Mouse (Mus musculus) stomach, embryonic 15.5 days (tissue): ENCODE results near the gene Scml4. TPM values are rescaled to one million over a fixed set of nuclear protein-coding genes. Genes with fewer than 3 reads are reported as not detected.

Experiments used
- ATAC-seq: fragments of 200-750 bp; cut with Nextera tagmentation; 2 replicates; pipeline ENCODE4 v1.8.0; 2017; ENCODE audit warnings: low read depth, moderate number of reproducible peaks, moderate TSS enrichment; ENCODE audit not compliant: insufficient read depth, low FRiP score
- H3K27ac ChIP-seq: fragments of 300-500 bp; sonication (generic); 2 replicates; pipeline ENCODE4 v1.5.1; 2015; ENCODE audit warnings: mild to moderate bottlenecking, inconsistent platforms
- H3K27me3 ChIP-seq: fragments of 300-500 bp; sonication (generic); replicated peaks from 2 replicates; pipeline ENCODE4 v1.6.1; 2015; ENCODE audit warnings: inconsistent platforms
- H3K36me3 ChIP-seq: fragments of 300-500 bp; sonication (generic); 2 replicates; pipeline ENCODE4 v1.6.1; 2015; ENCODE audit warnings: inconsistent platforms
- H3K4me1 ChIP-seq: fragments of 300-500 bp; sonication (generic); 2 replicates; pipeline ENCODE4 v1.6.1; 2015; ENCODE audit warnings: inconsistent platforms
- H3K4me2 ChIP-seq: fragments of 300-500 bp; sonication (generic); 2 replicates; pipeline ENCODE4 v1.6.1; 2015; ENCODE audit warnings: mild to moderate bottlenecking, inconsistent platforms
- H3K4me3 ChIP-seq: fragments of 300-500 bp; sonication (generic); replicated peaks from 2 replicates; pipeline ENCODE4 v1.5.1; 2015; ENCODE audit warnings: inconsistent platforms
- H3K9ac ChIP-seq: fragments of 300-500 bp; sonication (generic); 2 replicates; pipeline ENCODE4 v1.6.1; 2015; ENCODE audit warnings: inconsistent platforms
- H3K9me3 ChIP-seq: fragments of 300-500 bp; sonication (generic); 2 replicates; pipeline ENCODE4 v1.6.1; 2016; ENCODE audit warnings: inconsistent platforms
- WGBS: fragments of 180-500 bp; shearing (Covaris S2); methylation state at CpG from one replicate; pipeline ENCODE4 v1.1.7; 2015; 5-methylcytosine and 5-hydroxymethylcytosine counted together
- polyA plus RNA-seq: library from polyadenylated mRNA; unstranded; fragments of >200 nt; fragmentation: Nextera tagmentation; extraction: Ambion mirVana; gene quantifications from 2 replicates; pipeline ENCODE4 v1.2.1, GENCODE M21; 2015

Scml4 gene
- polyA plus RNA-seq, 1 experiment from 2014 or later, result 11.6 TPM

DNA sequence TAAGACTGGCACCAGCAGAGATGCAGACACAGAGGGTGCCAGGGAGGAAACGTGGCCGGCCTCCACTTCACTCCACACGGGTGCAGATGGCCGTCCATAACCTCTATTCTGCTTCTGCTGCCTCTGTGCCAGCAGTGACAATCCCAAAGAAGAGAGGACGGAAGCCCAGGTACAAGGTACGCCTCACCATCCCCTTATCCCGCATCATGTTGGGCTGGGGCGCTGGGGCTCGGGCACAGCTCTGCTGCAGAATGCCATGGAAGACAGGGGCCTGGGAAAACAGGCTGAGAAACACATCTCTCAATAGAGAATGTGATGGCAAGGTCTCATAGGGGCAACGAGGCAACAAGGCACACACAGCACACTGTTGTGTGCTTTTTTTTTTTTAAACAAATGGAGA is 51.9 kb downstream of the Scml4 start:
- no peaks in the 10 kb centered on the region for H3K9me3 ChIP-seq
- no peak overlapping the region for H3K4me3 ChIP-seq
- H3K36me3 ChIP-seq, result no peaks in the 10 kb centered on the region
- no peak overlapping the region for H3K4me2 ChIP-seq
- H3K4me1 ChIP-seq, result 0 out of 2 replicates have a peak, but pooled peaks cover 4% of the 10 kb centered on the region
- H3K27ac ChIP-seq, result no peak overlapping the region
- 87% methylated on average over 10 of the region's 10 CpGs for WGBS
- no peak for ATAC-seq
- no peak overlapping the region for H3K9ac ChIP-seq
- no peaks in the 10 kb centered on the region for H3K27me3 ChIP-seq

DNA sequence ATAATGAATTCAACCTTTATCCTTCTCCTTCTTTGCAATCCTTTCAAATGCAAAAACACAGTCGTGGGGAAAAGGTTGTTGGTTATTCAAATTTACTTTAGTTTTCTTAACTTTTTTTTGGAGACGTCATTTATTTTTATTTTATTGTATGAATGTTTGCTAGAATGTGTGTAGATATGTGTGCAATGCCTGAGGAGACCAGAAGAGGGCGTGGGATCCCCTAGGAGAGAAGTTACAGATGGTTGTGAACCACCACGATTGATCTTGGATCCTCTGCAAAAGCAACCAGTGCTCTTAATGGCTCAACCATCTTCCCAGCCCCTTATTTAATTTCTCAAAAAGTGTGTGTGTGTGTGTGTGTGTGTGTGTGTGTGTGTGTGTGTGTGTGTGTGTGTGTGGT is 53.0 kb downstream of the Scml4 start:
- H3K9me3 ChIP-seq, result no peaks in the 10 kb centered on the region
- H3K9ac ChIP-seq, result no peak overlapping the region
- H3K36me3 ChIP-seq, result no peaks in the 10 kb centered on the region
- H3K4me3 ChIP-seq, result no peak overlapping the region
- H3K4me2 ChIP-seq, result no peak overlapping the region
- H3K27ac ChIP-seq, result no peak overlapping the region
- WGBS, result 44% methylated on average over 4 of the region's 4 CpGs
- H3K4me1 ChIP-seq, result 0 out of 2 replicates have a peak, but pooled peaks cover 4% of the 10 kb centered on the region
- ATAC-seq, result no peak
- no peaks in the 10 kb centered on the region for H3K27me3 ChIP-seq

DNA sequence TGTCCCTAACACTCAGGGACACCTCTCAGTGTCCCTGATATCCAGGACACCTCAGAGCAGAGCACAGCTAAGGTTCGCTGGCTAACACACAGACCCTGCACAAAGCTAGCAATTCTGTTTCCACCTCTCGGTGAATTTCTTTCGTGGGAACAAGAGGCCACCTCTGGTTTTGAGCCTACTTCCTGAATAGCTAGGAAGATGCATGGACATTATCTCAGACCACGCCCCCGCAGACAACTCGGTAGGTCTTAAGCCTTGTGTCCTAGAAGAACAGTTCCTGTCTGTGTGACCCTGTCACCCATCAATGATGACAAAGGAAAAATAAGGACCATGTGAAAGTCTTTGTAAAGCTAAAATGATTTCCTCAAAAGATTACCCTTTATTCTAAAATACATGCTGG is 54.0 kb downstream of the Scml4 start:
- H3K4me2 ChIP-seq, result no peak overlapping the region
- WGBS, result 50% methylated on average over 6 of the region's 6 CpGs
- H3K27ac ChIP-seq, result no peak overlapping the region
- H3K27me3 ChIP-seq, result no peaks in the 10 kb centered on the region
- H3K4me1 ChIP-seq, result 0 out of 2 replicates have a peak, but pooled peaks cover 4% of the 10 kb centered on the region
- H3K36me3 ChIP-seq, result no peaks in the 10 kb centered on the region
- no peak overlapping the region for H3K9ac ChIP-seq
- no peak for ATAC-seq
- H3K4me3 ChIP-seq, result no peak overlapping the region
- no peaks in the 10 kb centered on the region for H3K9me3 ChIP-seq

DNA sequence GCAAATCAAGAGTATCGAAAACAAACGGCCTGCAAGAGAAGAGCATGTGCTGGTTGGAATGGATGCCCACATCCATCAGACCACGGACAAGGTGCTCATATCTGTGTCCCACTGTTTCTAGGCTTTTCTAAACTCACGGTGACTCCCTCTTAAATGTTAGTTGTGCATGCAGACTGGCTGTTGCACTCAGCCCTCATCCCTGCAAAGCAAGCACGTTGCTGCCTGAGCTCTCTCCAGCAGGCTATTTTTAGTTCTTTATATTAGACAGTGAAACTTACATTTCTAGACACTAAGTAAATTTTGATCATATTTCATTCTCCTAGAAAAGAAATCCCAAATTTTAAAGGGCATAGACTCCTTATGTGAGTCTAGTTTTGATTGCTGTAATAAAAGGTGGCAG is 57.2 kb downstream of the Scml4 start:
- no peaks in the 10 kb centered on the region for H3K9me3 ChIP-seq
- 0 out of 2 replicates have a peak, but pooled peaks cover 4% of the 10 kb centered on the region for H3K4me1 ChIP-seq
- H3K27ac ChIP-seq, result no peak overlapping the region
- 64% methylated on average over 5 of the region's 5 CpGs for WGBS
- no peak overlapping the region for H3K9ac ChIP-seq
- no peaks in the 10 kb centered on the region for H3K36me3 ChIP-seq
- no peaks in the 10 kb centered on the region for H3K27me3 ChIP-seq
- no peak for ATAC-seq
- H3K4me3 ChIP-seq, result no peak overlapping the region
- no peak overlapping the region for H3K4me2 ChIP-seq

DNA sequence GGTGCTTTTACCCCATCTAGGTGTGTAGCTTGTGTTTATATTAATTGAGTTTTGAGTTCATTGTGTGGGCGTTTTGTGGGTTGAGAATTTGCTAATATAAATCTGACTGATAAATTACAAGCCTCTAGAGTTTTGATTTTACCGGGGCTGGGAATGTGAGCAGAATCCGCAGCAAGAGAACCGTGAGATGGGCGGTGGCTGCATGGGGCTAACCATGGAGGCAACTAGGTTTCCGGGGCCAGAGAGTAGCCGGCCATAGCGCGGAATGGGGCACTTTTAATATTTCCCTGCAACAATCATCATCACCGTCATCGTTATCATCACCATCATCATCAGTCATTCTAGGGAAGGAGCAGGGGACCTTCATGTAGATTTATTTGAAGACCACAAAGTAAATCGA is 59.6 kb downstream of the Scml4 start:
- WGBS, result 88% methylated on average over 12 of the region's 12 CpGs
- no peaks in the 10 kb centered on the region for H3K36me3 ChIP-seq
- no peak for ATAC-seq
- H3K9ac ChIP-seq, result no peak overlapping the region
- no peaks in the 10 kb centered on the region for H3K27me3 ChIP-seq
- no peak overlapping the region for H3K4me2 ChIP-seq
- H3K4me1 ChIP-seq, result no peaks in the 10 kb centered on the region
- no peaks in the 10 kb centered on the region for H3K9me3 ChIP-seq
- no peak overlapping the region for H3K27ac ChIP-seq
- no peak overlapping the region for H3K4me3 ChIP-seq

DNA sequence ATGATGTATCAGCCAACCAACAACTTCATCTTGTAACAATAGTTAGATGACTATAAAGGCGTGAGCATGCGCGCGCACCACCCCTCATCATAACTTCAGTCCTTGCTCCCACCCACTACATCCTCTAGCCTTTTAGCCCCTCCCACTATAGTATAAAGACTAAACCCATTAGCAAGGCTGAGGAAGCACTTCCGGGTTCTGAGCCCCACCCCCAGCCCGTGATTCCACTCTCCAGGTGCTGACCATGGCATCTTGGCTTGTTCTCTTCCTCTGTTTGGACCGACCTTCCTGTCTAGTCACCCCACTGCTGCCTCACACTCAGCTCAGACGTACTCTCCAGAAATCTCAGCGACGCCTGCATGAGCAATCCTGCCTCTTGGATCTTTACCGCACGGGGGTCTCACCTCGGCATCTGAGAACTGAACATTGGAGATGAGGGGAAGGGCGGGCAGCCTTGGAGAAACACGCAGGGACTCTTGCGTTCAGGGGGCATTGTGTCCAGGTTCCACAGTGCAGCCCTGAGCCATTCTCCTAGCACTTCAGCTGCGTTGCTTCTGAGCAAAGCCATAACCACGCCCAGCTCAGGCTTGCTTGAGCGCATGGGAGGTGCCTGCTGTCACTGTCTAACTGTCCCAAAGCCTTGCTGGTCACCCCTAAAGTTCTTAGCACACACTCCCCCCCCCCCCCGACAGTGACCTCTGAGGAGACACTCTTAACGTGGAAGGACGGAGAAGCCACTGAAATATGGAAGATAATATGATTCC is 65.1 kb downstream of the Scml4 start:
- Histone ChIP-seq H3K4me3 (peak overlapping the region; percentile 0; the same call in 1 of the 2 replicates), H3K27me3 (no peaks in the 10 kb centered on the region)

DNA sequence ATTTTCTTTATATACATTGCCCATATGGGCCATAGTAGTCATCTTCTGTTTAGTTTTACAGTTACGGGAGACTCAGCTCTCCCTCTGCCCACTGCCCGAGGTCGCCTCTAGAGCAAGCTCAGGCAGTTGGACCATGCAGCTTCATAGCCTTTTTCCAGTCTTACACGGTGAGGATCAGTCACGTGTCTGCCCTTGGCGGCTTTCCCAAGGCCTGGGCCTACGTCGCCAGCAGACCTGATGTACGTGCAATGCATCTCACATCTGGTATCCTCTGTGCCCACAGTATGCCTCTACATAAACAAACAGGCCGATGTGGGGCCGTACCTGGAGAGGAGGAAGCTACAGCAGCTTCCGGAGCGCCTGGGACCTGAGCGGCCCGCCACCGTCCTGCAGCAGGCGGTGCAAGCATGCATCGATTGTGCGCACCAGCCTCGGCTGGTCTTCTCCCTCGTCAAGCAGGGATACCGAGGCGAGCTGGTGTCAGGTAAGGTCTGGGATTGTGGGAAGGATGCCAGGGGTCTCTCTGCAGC is 70.0 kb downstream of the Scml4 start:
- Histone ChIP-seq H3K27ac (no peak overlapping the region), H3K4me3 (no peak overlapping the region), H3K9me3 (no peaks in the 10 kb centered on the region), H3K36me3 (no peaks in the 10 kb centered on the region), H3K9ac (no peak overlapping the region), H3K27me3 (no peaks in the 10 kb centered on the region), H3K4me2 (no peak overlapping the region), H3K4me1 (no peaks in the 10 kb centered on the region; the same call in 1 of the 2 replicates)
- WGBS, result 81% methylated on average over 23 of the region's 23 CpGs
- ATAC-seq, result no peak

More for the DNA sequence above, 65.1 kb downstream of the Scml4 start:
- Histone ChIP-seq H3K9me3 (no peaks in the 10 kb centered on the region), H3K9ac (no peak overlapping the region), H3K4me2 (peak overlapping the region; percentile 24), H3K36me3 (no peaks in the 10 kb centered on the region), H3K27ac (no peak overlapping the region), H3K4me1 (no peaks in the 10 kb centered on the region)
- ATAC-seq, result no peak
- 73% methylated on average over 22 of the region's 22 CpGs for WGBS

DNA sequence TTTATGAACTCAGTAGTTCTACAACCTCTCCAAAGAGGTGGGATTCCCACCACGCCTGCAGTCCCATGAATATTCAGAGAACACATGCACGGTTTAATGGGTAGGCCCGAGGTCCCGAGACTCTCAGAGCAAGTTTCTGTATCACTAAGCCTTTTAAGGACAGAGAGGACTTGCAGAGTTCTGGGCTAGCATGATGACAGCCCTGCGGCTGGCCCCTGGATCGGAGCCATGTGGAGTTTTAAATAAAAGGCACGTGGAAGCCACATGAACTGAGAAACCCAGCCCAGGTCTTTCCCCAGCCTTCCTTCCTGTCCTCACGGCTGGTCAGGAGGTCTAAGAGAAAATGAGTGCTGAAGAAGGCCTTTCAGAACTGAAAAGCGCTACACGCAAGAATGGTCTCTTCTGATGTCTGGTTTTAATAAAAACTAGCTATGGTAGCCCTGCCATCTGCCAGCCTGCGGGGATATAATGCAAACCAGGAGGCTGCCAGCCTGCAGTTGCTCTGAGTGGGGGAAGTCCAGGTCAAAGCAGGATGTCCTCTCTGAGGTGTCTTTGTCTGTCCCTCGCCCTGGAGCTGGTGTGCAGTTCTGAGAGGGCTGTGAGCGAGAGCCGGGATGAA is 72.8 kb downstream of the Scml4 start:
- ATAC-seq, result no peak
- H3K27me3 ChIP-seq, result no peaks in the 10 kb centered on the region
- H3K36me3 ChIP-seq, result no peaks in the 10 kb centered on the region

DNA sequence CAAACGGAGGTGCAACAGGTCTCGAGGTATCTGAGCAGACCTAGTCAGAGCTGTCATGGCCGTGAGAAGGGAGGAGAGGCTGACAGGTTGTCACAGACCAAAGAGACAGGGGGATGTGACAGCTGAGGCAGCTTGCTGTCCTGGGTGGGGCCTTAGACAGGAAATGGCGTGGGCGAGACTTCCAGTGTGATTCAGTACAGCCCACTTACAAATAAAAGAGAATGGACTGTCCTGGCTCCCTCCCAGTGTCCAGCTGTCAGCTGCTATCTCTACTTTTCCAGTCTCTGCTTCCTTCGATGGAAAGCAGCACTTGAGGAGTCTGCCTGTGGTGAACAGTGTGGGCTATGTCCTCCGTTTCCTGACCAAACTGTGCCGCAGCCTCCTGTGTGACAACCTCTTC is 74.5 kb downstream of the Scml4 start:
- Histone ChIP-seq H3K9me3 (no peaks in the 10 kb centered on the region), H3K27me3 (no peaks in the 10 kb centered on the region), H3K27ac (0 out of 2 replicates have a peak overlapping the region, but pooled peaks have one; percentile 51), H3K9ac (no peak overlapping the region), H3K4me1 (peaks cover 1% of the 10 kb centered on the region; the same call in 1 of the 2 replicates), H3K4me2 (no peak overlapping the region), H3K4me3 (no peak overlapping the region), H3K36me3 (no peaks in the 10 kb centered on the region)
- no peak for ATAC-seq
- 50% methylated on average over 8 of the region's 8 CpGs for whole genome bisulfite sequencing

More for the DNA sequence above, 72.8 kb downstream of the Scml4 start:
- Histone ChIP-seq H3K9ac (no peak overlapping the region), H3K9me3 (no peaks in the 10 kb centered on the region), H3K4me1 (no peaks in the 10 kb centered on the region; the same call in 1 of the 2 replicates), H3K27ac (no peak overlapping the region), H3K4me3 (no peak overlapping the region), H3K4me2 (no peak overlapping the region)
- WGBS, result 66% methylated on average over 14 of the region's 14 CpGs

DNA sequence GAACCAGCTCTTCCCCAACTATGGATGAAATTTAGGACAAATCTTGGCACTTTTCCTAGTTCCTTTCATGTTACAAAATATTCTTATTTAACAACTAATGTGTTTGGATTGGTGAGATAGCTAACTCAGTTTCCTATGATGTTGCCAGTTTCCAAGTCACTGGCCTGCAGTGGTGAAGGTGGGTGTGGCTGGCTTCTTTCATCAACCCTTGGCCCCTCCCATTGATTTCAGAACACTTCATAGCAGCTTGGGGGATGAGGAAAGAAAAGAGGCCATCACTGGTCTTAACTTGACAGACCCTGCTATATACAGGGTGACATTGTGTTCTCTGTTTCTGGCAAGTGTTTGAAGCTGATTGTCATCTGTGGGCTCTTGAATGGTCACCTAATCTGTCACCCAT is 76.0 kb downstream of the Scml4 start:
- no peaks in the 10 kb centered on the region for H3K9me3 ChIP-seq
- H3K27ac ChIP-seq, result no peak overlapping the region
- ATAC-seq, result no peak

DNA sequence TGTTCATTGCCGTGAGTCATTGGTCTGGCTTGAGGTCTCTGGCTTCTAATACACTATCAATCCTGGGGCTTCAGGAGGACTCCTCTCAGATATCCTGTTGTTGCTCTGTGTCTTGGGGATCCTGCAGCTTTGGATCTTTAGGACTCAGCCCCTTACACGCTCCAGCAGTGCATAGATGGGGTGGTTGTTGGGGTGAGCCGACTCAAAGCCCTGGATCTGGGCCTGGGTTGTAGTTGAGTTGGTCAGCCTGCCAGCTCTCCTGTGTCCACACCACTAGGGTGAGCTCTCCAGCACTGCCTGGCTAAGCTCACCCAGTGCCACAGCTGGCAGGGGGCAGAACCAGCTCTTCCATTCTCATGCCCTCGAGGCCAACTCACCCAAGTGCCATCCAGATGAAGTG is 78.2 kb downstream of the Scml4 start:
- Histone ChIP-seq H3K4me3 (no peak overlapping the region), H3K9ac (no peak overlapping the region), H3K27ac (no peak overlapping the region), H3K36me3 (no peaks in the 10 kb centered on the region), H3K4me1 (peaks cover 21% of the 10 kb centered on the region), H3K9me3 (no peaks in the 10 kb centered on the region), H3K4me2 (no peak overlapping the region), H3K27me3 (no peaks in the 10 kb centered on the region)
- no peak for ATAC-seq
- 83% methylated on average over 4 of the region's 4 CpGs for WGBS

More for the DNA sequence above, 76.0 kb downstream of the Scml4 start:
- peaks cover 12% of the 10 kb centered on the region for H3K4me1 ChIP-seq
- no peaks in the 10 kb centered on the region for H3K27me3 ChIP-seq
- no peak overlapping the region for H3K9ac ChIP-seq
- H3K36me3 ChIP-seq, result no peaks in the 10 kb centered on the region
- no peak overlapping the region for H3K4me3 ChIP-seq
- H3K4me2 ChIP-seq, result no peak overlapping the region

DNA sequence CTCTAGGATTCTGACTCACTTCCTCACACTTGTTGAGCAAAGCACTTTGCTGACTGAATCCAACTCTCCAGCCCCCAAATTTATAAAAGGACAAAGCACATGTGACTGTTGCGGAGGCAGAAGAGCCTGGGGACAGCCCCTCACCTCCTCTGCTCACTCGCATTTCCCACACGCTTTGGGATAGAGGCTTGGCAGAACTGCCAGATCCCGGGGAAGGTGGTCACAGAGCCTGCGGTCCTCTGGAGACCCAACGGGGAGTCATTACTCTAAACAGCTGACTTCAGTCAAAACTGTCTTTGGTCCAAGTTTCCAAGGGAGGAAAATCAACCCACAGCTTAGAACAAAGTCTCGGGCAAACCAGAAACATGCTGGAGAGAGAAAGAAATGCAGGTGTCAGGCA is 79.5 kb downstream of the Scml4 start:
- Histone ChIP-seq H3K9ac (no peak overlapping the region), H3K4me1 (peaks cover 21% of the 10 kb centered on the region), H3K27ac (peak overlapping the region; percentile 12), H3K36me3 (no peaks in the 10 kb centered on the region), H3K27me3 (no peaks in the 10 kb centered on the region), H3K9me3 (no peaks in the 10 kb centered on the region), H3K4me2 (no peak overlapping the region), H3K4me3 (no peak overlapping the region)
- no peak for ATAC-seq
- 41% methylated on average over 7 of the region's 7 CpGs for WGBS
